Mouse (Mus musculus) ovary, adult 18-20 months (tissue): Measurements from ENCODE around the gene Car15.

Experiments used
- DNase-seq: peaks from one replicate; pipeline ENCODE4 v3.0.0; 2022; ENCODE audit warnings: low spot score, mixed read lengths

Car15 gene

GRCm38 (mm10) chr16:17838051-17838450, at the start of gene Car15:
Gene Car15, minus strand, starts transcription at chr16:17838364.
- DNase-seq, result no peak

DNA sequence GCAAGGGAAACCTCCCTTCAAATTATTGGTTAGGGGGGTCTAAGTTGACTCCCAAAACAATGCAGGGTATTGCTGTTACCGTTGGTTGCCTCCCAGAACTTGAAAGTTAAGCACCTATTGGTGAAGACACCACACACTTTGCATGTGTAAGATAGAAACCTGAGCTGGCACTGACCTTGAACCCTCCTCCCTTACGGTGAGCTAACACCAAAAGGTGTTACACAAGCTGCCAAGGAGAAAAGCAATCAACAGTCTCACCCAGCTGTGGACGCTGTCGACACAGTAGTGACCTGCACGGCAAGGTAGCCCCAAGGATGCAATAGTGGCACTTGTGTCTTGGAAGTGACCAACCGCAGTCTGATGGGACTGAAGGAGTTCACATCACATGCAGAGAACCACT, 46.0 kb upstream of the Car15 start:
- DNase-seq, result no peak

GRCm38 (mm10) chr16:17882196-17882595, 44.0 kb upstream of the Car15 start:
- no peak for DNase-seq

DNA sequence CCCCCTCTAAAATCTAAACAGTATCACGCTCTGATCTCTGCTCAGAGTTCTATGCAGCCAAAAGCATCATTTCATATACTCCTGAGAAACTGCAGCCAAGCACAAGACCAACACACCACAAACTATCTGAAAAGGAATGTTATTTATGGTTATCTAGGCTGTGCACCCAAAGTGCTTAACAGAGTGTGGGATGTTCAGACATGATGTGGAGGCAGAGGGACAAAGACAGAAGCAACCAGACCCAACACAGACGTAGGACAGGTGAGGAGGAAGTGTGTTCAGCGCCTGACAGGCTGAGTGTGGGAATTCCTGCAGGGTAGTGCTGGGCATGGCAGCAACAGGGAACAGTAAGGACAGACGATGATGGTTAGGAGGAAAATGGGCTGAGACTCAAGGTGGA, 41.4 kb upstream of the Car15 start:
- no peak for DNase-seq

- DNase-seq, result no peak
Observed at GRCm38 (mm10) chr16:17876096-17876495, 37.9 kb upstream of the Car15 start.

GRCm38 (mm10) chr16:17875174-17875573, 37.0 kb upstream of the Car15 start:
- no peak for DNase-seq

GRCm38 (mm10) chr16:17872995-17873394, 34.8 kb upstream of the Car15 start:
- no peak for DNase-seq

- no peak for DNase-seq
Observed at GRCm38 (mm10) chr16:17871248-17871647, 33.1 kb upstream of the Car15 start.

DNA sequence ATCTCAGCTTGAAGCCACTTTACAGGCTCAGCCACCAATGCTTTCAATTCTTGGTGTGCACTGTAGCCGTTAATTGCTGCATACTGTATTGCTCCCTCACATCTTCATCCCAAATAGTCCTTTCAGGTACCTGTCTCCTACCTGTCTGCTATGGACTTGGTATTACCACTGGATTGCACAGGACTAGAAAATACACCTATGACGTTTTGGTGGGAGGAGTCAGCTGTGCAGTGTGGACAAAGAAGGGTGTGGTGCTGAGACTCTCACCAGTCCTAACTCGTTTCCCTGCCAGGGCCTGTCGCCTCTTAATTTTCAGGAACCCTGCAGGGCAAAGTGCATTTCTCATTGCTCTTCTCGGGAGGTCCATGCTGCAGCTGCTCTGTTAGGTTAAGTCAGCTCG, 27.6 kb upstream of the Car15 start:
- DNase-seq, result no peak

DNA sequence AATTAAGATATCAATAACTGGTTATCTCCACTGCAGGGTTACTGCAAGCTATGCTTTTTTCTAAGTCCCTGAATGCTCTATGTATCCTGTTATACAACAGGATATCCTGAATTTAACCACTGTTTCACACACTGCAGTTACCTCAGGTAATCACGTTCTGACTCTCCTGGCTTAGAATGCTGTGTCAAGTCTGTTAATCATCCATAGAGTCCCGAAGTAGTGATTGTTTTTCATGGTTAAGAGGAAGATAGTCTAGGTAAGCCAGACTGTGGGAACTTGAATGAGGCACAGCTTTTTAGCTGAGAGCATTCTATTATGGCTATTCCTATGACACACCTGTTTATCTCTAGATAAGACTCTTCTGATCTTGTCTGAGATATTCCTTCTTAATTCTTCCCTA, 27.1 kb upstream of the Car15 start:
- DNase-seq, result no peak

GRCm38 (mm10) chr16:17858592-17858991, 20.4 kb upstream of the Car15 start:
- DNase-seq, result no peak

GRCm38 (mm10) chr16:17857157-17857556, 19.0 kb upstream of the Car15 start:
- no peak for DNase-seq

DNA sequence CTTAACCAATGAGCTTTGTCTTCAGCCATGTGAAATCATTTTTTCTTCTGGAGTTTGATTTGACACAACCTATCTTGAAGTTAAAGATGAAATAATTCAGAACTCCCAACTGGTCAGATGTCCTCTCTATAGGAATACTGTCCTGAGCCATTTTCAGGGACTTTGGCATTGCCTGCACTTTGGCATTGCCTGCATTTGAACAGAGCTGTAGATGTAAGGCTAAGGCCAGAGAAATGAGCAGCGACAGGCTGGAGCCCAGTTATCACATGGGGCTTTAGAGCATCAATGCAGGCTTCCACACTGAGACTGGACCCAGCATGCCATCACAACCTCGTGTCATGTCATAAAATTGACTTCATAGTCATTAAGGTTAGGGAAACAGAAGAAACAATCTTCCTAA, 15.1 kb upstream of the Car15 start:
- DNase-seq, result no peak

- DNase-seq, result no peak
Observed at GRCm38 (mm10) chr16:17851860-17852259, 13.7 kb upstream of the Car15 start.

DNA sequence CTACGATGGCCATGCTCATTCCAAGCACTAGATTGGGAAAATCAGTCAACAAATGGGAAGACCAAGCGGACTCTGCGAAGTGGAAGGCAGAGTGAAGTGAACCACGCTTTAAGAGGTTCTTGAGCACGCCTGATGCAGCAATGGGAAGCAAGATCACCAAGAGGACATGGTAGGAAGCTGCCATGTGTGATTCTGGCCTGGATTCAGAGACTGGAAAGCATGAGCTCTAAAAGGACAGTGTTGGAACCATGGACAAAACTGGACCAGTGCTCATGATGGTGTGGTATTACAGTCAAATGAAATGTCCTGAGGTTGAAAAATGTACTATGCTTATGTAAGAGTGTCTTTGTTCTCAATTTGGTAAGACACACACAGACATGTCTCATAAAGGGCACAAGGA, 13.2 kb upstream of the Car15 start:
- DNase-seq, result no peak

GRCm38 (mm10) chr16:17849486-17849885, 11.3 kb upstream of the Car15 start:
- no peak for DNase-seq

- no peak for DNase-seq
Observed at GRCm38 (mm10) chr16:17848928-17849327, 10.8 kb upstream of the Car15 start.

DNA sequence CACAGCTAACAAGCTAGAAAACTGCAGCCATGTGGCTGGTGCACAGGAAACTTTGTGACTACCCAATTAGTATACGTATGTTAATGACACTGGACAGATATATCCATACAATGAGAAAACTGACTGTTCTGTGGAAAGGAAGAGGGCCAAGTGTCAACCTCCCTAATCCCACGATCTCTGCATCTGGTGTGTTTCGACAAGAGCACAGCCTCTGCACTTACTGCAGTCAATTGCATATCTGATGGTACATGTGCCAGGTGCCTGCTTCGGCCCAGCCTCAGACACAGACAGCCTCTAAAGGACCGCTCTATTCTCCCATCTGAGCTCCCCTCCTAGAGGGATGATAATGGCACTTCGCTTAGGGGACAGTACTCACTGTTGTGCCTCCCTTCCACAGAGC, 10.3 kb upstream of the Car15 start:
- no peak for DNase-seq

GRCm38 (mm10) chr16:17843701-17844365, 5.7 kb upstream of the Car15 start:
- DNase-seq, result no peak

- DNase-seq, result no peak
Observed at GRCm38 (mm10) chr16:17842437-17842836, 4.3 kb upstream of the Car15 start.

GRCm38 (mm10) chr16:17839976-17840375, 1.8 kb upstream of the Car15 start:
- DNase-seq, result no peak

- DNase-seq, result no peak
Observed at GRCm38 (mm10) chr16:17835481-17835880, 2.7 kb downstream of the Car15 start.

- DNase-seq, result no peak
Observed at GRCm38 (mm10) chr16:17834543-17834942, 3.6 kb downstream of the Car15 start.

DNA sequence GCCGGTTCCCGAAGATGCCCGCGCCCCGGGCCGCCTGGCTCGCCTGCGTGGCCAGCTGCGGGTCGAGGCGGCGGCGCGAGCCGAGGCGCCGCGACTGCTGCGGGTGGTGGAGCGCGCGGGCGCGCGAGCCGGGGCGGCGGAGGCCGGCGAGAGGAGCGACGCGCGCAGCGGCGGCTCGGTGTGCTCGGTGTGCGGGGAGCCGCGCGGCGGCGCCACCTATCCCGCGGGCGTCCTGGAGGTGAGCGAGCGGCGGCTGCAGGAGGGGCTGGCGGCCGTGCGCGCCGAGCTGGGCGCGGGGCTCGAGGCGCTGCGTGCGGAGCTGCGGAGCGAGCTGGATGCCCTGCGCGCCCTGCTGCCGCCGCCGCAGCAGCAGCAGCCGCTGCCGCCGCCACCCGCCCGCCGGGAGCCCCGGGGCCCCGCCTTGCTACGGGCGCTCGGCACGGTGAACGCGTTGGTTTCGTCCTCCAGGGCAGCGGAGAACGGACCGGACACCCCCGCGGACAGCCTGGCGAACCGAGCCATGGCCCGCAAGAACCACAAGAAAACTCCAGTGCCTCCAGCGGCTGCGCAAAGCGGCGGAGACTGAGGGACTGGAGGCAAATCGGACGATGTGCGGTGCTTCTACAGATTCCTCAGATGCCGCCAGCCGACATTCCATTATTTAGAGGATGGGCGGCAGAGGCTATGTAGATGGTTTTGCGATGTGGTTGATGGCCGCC, 4.3 kb downstream of the Car15 start:
- DNase-seq, result no peak
